Mouse (Mus musculus) ES-E14 (cell line): ENCODE measurements around the gene Cd4. TPM values are rescaled to one million over a fixed set of nuclear protein-coding genes. Genes with fewer than 3 reads are reported as not detected.

Experiments
- DNase-seq: peaks from one replicate; pipeline ENCODE4 v3.0.0-alpha.2; 2013; ENCODE audit warnings: low read depth, low spot score
- H3K27ac ChIP-seq: 2 replicates; pipeline ENCODE4 v1.5.1; 2012; ENCODE audit warnings: low read depth, mild to moderate bottlenecking, low read length, moderate library complexity, mixed read lengths; ENCODE audit not compliant: poor library complexity, insufficient read depth, severe bottlenecking
- H3K36me3 ChIP-seq: 2 replicates; pipeline ENCODE4 v1.6.1; 2012; ENCODE audit warnings: mild to moderate bottlenecking, low read length, moderate library complexity, mixed read lengths; ENCODE audit not compliant: control insufficient read depth, poor library complexity, insufficient read depth, severe bottlenecking
- H3K4me1 ChIP-seq, 2 experiments: fragments of 150-350 bp in 1 of 2; sonication (generic) in 1 of 2; 2 replicates each; pipeline ENCODE4 v1.6.1; 2012; ENCODE audit warnings: low read length in 2 of 2, mild to moderate bottlenecking in 1 of 2, mixed read lengths in 1 of 2; ENCODE audit not compliant: control insufficient read depth in 2 of 2, insufficient read depth in 2 of 2, poor library complexity in 1 of 2
- H3K4me3 ChIP-seq, 2 experiments: fragments of 150-350 bp in 1 of 2; sonication (generic) in 1 of 2; 2 replicates each; pipeline ENCODE4 v1.5.1; 2012; ENCODE audit warnings: low read length in 2 of 2, low read depth in 1 of 2, mild to moderate bottlenecking in 1 of 2, mixed read lengths in 1 of 2; ENCODE audit not compliant: insufficient read depth in 1 of 2, poor library complexity in 1 of 2, severe bottlenecking in 1 of 2
- H3K9ac ChIP-seq: 2 replicates; pipeline ENCODE4 v1.6.1; 2012; ENCODE audit warnings: low read depth, mild to moderate bottlenecking, low read length, mixed read lengths; ENCODE audit not compliant: poor library complexity, insufficient read depth, severe bottlenecking
- H3K9me3 ChIP-seq: fragments of 150-350 bp; sonication (generic); 2 replicates; pipeline ENCODE4 v1.6.1; 2012; ENCODE audit warnings: low read depth, mild to moderate bottlenecking, low read length; ENCODE audit not compliant: control insufficient read depth, insufficient read depth
- CHD2 ChIP-seq: IDR thresholded peaks from 2 replicates; pipeline ENCODE4 v1.6.1; 2014; ENCODE audit warnings: mild to moderate bottlenecking, low read depth, low read length, inconsistent platforms
- HCFC1 ChIP-seq: IDR thresholded peaks from 2 replicates; pipeline ENCODE4 v1.6.1; 2012; ENCODE audit warnings: low read length, inconsistent platforms, borderline replicate concordance; ENCODE audit not compliant: insufficient read depth
- MAFK ChIP-seq: IDR thresholded peaks from 2 replicates; pipeline ENCODE4 v1.6.1; 2014; ENCODE audit warnings: mild to moderate bottlenecking, low read depth, low read length, inconsistent platforms; ENCODE audit not compliant: insufficient read depth
- ZC3H11A ChIP-seq: IDR thresholded peaks from 2 replicates; pipeline ENCODE4 v1.6.1; 2012; ENCODE audit warnings: low read depth, mild to moderate bottlenecking, inconsistent platforms, low read length, borderline replicate concordance
- ZNF384 ChIP-seq: IDR thresholded peaks from 2 replicates; pipeline ENCODE4 v1.6.1; 2012; ENCODE audit warnings: low read depth, low read length, inconsistent platforms
- in situ Hi-C, 2 experiments: fragments of 600-800 bp; cut with MboI; formaldehyde crosslinking; loops; one replicate each; pipeline ENCODE4 v1.15.1; 2025; ENCODE audit warnings: low sequenced_read_pairs in 2 of 2, inconsistent platforms in 1 of 2; ENCODE audit not compliant: unreplicated experiment in 2 of 2
- total RNA-seq: library from RNA; depleted of rRNA; stranded (reverse); fragments of 300-350 nt; gene quantifications from 2 replicates; pipeline ENCODE4 v1.2.3, GENCODE M21; 2012

Cd4 gene
- total RNA-seq, 1 experiment, result 0.49 TPM

DNA sequence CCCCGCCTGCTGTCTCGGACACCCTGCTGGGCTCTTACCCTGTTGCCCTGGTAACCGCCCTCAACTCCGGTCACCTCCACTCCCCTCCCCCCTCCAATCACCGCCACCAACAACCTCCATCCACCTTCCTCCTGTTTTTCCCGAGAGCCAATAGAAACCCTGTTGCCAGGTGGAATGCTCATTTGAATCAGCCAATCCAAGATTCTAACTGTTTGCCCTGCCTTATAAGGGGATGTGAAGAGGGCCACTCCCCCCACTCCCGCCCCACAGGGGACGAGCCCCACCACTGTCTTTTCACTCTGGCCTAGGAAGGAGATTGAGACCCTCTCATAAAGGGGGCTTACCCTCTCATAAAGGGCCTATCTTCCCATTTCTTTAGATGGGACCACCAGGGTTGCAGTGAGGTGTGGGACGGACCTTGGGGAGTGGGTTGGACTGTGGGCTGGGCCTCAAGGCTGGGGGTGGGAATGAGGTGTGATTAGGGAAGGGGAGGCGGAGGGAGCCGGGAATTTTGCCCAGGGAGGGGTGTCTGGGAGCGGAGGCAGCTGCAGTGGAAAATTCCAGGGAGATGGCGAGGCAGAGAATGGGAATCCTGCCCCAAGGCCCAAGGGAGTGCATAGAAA, 31.8 kb upstream of the Cd4 start, which contains the start of gene Ptms:
Ptms (minus strand) TSS at position 409 of the 623 bp plus-strand sequence.
- peak; percentile 92 for TF ChIP-seq CHD2
- no peak for TF ChIP-seq ZNF384
- no peak for TF ChIP-seq MAFK
- in situ Hi-C loops, result no loop called here
- Histone ChIP-seq H3K36me3 (peaks cover 3% of the 10 kb centered on the region; the same call in 1 of the 2 replicates), H3K4me3 (peak within 1 kb of the TSS; percentile 59 to 65), H3K27ac (peak within 1 kb of the TSS; percentile 99), H3K4me1 (peaks cover 5 to 24% of the 10 kb centered on the region in 2 experiments), H3K9ac (peak within 1 kb of the TSS; percentile 81), H3K9me3 (no peaks in the 10 kb centered on the region)
- DNase-seq, result peak; percentile 98

GRCm38 (mm10) chr6:124918890-124919627, 31.0 kb upstream of the Cd4 start:
- peak overlapping the region in 1 of 2 experiments; percentile 10; a peak in 1 of 4 replicates for H3K4me3 ChIP-seq
- peaks cover 8% of the 10 kb centered on the region; the same call in 1 of the 2 replicates for H3K36me3 ChIP-seq
- no peak for DNase-seq
- H3K27ac ChIP-seq, result peak overlapping the region; percentile 56; the same call in 1 of the 2 replicates
- peaks cover 5 to 30% of the 10 kb centered on the region in 2 experiments for H3K4me1 ChIP-seq
- H3K9me3 ChIP-seq, result no peaks in the 10 kb centered on the region
- TF ChIP-seq HCFC1, result no peak
- no peak for TF ChIP-seq MAFK
- TF ChIP-seq ZC3H11A, result no peak
- TF ChIP-seq CHD2, result no peak
- H3K9ac ChIP-seq, result peak overlapping the region; percentile 14; the same call in 1 of the 2 replicates
- in situ Hi-C loops, result no loop called here

DNA sequence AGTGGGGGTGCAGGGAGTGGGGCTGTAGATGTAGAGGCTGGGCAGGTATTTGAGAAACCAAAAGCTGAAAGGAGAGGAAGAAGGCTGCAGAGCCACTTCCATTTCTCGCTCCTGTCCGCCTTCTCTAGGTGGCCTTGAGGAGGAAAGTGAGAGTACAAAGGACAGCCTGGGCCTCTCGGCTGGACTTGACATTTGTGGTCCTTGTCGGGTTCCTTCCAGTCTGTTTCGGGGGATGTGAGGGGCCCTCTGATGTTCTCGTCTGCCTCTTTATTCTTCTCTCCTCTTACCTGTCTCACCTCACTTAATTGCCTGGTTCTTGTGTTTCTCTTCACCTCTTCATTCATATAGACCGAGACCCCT, 30.3 kb upstream of the Cd4 start:
- Histone ChIP-seq H3K9ac (peak overlapping the region; percentile 97), H3K4me1 (peaks cover 5 to 36% of the 10 kb centered on the region in 2 experiments), H3K4me3 (peak overlapping the region; percentile 71 to 98), H3K9me3 (no peaks in the 10 kb centered on the region), H3K27ac (peak overlapping the region; percentile 76), H3K36me3 (peaks cover 9% of the 10 kb centered on the region; the same call in 1 of the 2 replicates)
- TF ChIP-seq ZC3H11A (no peak), CHD2 (no peak), HCFC1 (no peak), MAFK (no peak), ZNF384 (no peak)
- in situ Hi-C loops, result no loop called here
- no peak for DNase-seq

DNA sequence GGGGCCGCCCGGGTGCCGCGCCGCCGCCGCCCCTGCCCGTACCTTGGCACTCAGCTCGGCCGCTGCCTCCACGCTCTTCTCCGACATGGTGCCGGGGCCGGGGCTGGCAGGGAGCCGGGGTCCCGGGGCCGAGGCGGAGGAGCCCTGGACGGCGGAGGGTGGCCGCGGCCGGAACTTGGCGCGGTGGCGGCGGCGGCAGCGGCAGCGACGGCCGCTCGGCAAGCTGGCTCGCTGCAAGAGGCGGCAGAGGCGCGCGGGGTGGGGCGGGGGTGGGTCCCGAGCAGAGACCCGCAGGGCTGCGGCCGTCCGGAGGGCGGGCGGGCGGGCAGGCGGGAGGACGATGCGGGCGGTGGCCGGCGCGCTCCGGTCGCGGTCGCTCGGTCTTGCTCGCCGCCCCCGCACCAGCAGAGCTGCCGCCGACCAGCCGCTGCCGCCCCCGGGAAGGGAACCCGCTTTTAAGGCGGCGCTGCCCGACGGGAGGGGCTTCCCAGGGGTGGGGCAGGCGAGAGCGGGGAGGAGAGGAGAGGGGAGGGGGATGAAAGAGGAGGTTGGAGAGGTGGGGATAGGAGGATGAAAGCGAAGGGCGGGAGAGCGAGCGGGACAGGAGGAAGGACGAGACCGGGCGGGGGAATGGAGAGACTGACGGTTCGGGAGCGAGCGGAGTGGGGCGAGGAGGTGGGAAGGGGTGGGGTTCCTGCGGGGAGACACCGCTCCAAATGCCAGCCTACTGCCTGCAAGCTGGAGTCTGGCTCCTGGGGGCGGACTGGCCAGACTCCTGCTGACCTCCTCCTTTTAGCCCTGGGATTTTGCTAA, 29.7 kb upstream of the Cd4 start:
- Histone ChIP-seq H3K36me3 (peaks cover 9% of the 10 kb centered on the region; the same call in 1 of the 2 replicates), H3K4me1 (peaks cover 5 to 36% of the 10 kb centered on the region in 2 experiments), H3K4me3 (peak overlapping the region; percentile 96 to 98), H3K27ac (peak overlapping the region; percentile 95), H3K9ac (peak overlapping the region; percentile 97), H3K9me3 (no peaks in the 10 kb centered on the region)
- DNase-seq, result peak; percentile 89
- no peak for TF ChIP-seq ZNF384
- TF ChIP-seq MAFK, result no peak
- 0 out of 2 replicates have a peak, but pooled peaks have one; percentile 48 for TF ChIP-seq HCFC1
- TF ChIP-seq CHD2, result no peak
- no peak for TF ChIP-seq ZC3H11A
- in situ Hi-C loops, result no loop called here
